Mouse (Mus musculus) cerebellum, adult (tissue): ENCODE results near the gene Asb16.

Source experiments
- ATAC-seq: cut with Nextera tagmentation; 2 replicates; pipeline ENCODE4 v1.9.2; 2017; ENCODE audit warnings: mild to moderate bottlenecking, moderate library complexity, mixed read lengths; ENCODE audit not compliant: insufficient number of reproducible peaks, low FRiP score, low TSS enrichment

The Asb16 gene

DNA sequence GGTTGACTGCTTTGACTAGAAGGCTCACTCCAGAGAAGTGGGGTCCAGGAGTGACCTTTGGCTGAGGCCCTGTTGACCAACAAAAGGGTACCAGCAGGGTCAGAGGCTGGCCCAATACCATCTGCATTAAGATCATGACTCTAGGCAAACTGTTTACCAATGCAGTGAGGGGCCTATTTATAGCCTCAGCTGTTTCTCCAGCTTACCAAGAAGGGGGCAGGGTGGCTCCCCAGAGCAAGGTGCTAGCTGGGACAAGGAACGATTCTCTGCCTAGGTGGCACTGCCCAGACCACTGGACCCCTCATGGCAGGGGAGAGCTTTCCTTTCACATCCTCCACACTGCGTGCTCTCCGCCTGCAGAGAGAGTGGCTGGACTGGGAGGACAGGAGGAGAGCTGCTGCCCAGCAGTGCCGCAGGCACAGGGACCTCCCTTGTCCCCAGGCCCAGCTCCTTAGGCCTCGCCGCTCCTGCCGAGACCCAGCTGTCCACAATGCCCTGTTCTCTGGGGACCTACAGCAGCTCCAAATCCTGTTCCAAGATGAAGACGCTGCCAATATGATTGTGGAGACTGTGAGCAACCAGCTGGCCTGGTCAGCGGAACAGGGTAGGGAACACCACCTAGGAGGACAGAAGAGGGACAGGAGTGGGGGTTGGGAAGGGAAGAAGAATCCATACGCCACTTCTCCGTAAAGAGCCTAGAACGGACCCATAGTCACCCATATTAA, at the start of gene Asb16:
Asb16 (plus strand) TSS at position 224 of the 725 bp plus-strand sequence.
- ATAC-seq, result no peak

DNA sequence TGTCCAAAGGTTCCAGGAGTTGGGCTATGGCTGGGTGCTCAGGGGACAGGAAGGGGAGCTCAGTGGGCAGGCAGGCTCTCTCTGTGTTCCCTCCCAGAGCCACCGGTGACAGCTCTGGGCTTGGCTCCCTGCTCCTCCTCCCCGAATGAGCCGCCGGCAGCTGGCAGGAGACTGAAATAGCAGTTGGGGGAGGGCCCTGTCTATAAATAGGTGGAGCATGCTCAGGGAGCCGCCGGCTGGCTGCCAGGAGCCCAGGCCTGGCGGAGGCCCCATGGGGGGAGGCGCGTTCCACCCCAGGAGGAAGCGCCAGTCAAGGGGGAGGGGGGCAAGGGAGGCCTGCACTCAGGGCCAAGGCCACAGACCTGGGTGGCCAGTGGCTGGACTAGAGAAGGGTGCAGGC, 49.8 kb upstream of the Asb16 start:
- ATAC-seq, result peak; percentile 62; the same call in 1 of the 2 replicates

DNA sequence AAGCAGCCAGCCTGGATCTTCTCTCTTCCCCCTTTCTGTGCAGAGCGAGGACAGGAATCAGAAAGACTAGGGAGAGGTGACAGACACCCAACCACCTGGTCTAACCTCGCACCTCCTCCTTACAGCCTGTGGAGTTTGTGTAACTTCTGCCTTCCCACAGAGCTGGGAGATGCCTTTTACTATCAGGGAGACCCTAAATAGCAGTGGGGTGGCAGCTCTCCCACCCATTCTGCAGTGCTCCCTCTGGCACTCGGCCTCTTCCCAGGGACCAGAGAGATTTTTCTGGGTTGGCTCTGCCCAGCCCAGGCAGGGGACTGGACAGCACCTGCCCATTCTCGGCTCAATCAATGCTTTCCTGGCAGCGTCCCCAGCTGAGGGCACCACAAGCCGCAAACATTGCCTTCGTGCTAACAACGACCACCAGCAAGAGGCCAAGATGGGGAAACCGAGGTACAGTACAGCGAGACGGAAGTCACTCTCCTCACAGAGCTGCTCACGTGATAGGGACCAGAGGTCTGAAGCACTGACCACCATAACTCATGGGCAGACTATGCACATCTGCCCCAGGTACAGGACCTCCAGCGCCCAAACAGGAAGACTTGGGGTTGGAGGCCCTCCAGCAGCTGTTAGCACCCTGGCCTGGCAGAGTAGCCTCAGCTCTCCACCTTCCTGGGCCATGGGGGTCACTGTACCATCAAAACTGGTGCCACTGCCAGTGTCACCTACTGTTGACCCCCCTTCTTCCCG, 49.1 kb upstream of the Asb16 start:
- ATAC-seq, result no peak

DNA sequence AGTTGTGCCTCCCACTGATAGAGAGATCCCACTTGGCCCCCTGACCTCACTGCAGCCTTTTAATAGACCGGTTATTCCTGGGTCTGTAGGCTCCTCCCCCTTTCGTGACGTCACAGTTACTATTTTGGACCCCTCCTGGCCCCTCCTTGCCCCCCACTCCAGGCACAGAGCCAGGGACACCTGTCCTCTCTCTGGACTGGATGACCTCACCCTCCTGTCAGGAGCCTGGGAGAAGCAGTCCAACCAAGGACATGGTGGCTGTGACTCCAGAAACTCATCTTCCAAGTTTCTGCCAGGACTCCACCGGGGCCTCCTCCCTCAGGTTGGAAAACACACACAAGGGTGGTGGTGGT, 48.6 kb upstream of the Asb16 start:
- no peak for ATAC-seq

DNA sequence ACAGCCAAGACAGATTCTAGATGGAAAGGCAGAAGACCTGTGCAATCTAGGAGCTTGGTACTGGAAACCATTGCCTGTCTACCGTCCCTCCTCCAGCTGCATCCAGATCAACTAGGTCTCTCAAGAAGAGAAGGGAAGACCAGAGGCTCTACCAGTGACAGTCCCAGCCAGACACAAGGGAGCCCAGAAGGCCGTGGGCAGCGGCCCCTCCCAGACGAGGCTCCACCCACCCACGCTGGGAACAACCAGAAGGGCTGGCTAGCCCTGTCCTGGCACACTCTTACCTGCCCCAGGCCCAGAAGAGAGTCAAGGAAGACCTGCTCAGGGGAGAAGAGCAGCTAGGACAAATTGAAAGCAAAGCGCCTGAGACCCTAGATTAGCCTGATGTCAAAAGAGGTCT, 48.1 kb upstream of the Asb16 start:
- ATAC-seq, result no peak

DNA sequence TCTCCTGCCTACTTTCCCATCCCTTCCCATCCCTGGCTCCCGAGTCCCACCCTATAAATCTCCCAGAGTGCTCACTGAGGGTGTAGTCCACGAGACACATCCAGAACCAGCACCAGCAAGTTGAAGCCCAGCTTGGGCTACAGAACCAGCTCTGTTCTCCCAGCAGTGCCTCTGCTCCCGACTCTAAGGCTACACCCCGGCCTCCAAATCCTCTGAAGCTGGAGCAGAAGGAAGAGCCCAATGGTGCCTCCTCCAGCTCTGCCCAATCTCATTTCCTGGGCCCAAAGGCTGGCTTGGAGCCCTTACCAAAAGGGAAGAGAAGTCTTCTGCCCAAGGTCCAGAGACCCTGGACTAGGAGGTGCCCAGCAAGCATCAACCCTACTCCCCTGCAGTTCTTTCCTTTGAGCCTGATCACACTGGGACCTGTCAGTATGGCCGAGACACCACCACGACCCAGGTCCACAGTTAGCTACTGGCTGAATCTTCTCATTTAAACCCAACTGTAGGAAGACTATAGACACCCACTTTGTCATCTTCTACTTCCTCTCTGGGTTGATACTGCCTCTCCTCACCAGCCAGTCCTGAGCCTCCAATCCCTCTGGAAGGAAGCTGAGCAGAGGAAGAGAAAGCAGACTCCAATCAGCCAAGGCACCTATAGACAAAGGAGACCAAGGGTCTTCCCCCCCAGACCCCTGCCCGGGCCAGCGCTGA, 47.1 kb upstream of the Asb16 start:
- ATAC-seq, result no peak

DNA sequence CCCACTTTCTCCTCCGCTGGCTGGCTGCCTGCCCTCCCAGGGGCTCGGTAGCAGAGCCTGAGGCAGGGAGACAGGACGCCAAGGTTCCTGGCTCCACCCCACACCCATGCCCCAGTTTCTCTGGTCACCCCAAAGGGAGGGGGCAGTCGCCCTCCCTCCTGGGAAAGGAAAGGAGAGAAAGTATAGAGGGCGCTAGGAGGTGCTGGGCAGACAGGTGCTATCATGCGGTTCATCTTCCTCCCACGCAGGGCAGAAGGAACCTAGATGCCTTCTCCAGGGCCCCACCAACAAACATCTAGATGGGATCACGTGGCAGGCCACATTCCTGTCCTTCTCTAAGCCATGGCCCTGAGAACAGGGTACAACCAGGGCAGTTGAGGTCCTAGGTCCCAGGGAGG, 46.6 kb upstream of the Asb16 start:
- ATAC-seq, result no peak

DNA sequence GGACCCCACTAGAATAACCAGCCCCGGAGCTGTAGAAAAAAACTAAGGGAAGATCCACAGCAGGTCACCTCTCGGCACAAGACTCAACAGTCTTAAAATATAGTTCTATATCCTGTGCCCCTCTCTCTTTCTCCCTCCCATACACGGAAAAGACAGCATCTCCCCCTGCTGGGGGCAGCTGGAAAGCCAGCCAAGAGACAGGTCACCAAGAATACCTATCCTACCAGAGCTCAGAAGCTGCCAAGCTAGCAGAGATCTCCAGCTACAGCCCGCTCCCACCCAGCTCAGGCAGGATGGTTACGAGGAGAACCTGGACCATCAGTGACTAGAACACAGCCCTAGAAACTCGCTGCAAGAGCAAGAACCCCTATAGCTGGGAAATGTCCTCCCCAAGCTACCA, 45.4 kb upstream of the Asb16 start:
- ATAC-seq, result no peak

DNA sequence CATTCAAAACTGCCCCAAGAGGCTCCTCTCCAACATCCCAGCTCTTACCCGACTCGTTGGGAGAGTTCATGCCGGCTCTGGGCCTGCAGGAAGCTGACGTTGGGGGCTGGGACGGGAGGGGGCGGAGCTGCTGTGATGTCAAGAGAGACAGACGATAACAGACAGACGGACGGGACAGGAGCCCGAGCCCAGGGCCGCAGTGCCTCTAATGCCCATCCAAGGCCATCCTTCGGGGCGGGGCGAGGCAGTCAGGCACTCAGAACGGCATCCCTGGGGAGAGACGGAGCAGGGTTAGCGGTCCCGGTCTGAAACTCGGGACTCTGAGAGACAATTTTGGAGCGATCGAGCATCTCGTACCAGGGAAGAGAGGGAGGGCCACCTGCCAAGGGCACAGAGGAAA, 43.9 kb upstream of the Asb16 start:
- ATAC-seq, result no peak

DNA sequence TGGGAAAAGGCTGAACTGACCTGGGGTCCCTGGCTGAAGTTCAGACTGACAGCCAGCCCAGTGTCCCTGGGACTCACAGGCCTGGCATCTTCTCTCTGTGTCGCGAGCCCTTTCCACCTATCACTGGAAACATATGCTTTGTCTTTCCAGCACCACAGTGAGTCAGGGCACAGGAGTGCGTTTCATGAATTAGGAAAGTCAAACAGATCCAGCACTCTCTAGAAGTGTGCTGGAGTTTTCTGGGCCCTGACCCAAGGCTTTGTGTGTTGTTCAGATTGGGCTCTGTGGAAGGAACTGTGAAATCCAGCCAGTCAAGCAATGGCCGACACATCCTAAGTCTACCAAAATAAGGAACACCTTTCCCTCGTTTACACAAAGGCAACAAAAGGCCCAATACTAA, 43.3 kb upstream of the Asb16 start:
- no peak for ATAC-seq

DNA sequence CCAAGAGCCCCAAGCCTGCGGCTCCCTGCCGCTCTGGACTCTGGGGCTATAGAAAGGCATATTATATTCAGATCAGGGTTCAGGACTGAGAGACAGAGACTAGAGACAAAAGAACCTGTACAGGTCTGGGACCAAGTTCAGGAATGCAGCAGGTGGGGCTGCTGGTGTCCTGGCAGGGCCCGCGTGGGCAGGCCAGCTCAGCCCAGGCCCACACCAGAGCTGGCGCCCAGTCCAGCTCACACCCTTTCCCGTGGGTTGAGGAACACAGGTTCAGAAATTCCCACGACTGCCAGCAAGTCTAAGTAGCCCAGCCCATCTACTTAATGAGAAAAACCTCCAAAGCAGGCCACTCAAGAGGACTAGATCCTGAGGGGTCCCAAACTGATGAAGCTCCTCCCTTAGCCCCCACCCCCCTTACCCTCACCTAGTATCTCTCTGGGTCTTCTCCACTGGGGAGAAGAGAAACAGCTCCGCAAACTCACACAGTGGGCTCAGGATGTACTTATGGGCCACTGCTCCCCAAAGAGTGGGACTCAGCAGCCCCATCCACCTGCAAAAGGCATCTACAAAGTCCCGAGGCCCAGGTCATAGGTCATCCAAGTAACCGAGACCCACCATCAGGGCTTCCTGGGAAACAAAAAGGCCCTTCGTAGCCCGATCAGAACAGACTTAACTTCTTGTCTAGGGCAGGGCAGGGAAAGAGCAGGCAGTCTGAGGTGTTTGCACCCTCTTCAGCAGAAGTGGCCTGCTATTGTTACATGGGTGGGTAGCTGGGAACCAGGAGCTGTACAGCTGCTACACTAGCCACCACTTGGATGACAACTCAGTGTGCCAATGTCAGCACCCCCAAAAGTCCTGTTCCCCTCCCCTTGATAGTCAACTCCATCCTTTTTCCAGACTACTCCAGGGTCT, 42.2 kb upstream of the Asb16 start:
- ATAC-seq, result no peak

DNA sequence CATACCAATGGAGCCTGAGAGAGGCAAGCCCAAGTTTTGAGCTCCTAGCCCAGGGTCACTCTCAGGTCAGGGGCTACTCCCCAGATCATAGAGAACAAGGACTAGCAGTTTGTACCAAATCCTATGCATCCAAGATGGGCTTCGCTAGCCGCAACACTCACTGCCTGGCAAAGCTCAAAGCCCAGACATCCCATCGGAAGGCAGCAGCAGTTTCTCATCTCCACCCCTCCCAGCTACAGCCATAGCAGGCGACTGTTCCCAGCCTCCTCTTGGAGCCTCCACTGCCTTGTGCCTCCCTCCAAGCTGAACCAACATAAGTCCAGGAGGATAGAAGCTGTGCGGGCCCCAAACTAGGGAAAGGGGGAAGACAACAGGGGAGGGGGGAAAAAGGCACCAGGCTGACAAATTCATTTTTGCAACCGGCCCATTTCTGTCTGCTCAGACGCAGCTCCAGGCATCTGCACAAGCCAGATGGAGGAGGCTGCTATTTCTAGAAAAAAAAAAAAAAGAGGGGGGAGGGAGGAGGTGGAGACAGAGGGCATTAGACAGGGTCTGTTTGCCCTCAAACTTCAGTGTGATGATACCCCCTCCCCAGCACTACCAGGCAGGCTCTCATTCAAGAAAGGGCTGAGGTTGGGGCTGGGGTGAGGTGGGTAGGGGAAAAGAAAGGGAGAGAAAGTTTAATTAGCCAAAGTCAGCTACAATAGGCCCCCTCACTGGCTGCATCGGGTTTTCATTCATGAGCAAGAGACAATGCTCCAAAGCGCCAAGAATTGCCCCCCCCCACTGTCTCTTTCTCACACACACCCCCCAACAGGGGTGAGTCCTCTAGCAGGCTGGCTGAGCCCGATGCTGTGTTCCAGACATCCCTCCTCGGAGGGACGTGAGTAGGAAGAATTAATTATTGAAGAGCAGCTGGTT, 41.0 kb upstream of the Asb16 start:
- no peak for ATAC-seq

DNA sequence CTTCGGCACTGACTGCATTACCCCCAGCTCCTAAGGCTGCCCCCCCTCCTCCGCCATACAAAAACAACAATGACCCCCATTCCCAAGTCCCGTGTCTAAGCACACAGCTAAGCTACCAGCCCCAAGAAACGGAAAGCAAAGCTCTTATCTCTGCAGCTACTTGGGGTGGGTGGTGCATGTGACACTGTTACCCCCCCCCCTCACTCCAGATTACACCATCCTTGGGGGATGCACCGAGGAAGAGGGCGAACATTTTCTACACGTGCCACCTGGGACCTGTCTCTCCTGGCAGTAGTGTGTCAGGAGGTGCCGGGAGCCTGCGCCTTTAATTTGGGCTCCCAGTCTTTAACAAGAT, 40.4 kb upstream of the Asb16 start:
- ATAC-seq, result no peak

DNA sequence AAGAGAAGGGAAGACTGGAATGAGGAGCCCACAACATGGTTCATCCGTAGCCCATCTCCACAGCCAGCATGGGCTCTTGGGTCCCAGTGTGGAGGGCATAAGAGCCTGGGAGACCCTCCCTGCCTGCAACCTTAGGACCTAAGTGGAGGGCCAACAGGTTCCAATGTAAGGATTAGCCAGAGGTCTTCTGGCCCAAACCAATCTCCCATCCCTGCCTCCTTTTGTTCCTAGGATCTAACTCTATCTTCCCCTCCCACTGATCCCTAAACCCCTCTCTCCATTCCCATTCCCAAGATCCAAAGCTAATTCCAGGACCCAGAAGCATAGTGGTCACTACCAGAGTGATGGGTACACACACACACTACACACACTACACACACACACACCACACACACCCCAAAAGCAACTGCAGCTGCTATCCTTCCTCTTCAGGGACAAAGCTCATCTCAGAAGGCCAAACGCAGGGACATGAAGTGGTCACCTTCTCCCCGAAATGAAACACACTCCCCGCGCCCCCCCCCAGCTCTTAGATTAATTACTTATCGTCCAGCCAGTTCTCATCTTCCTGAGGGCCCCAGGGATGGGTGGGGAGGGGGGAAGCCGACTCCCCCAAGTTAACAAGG, 39.8 kb upstream of the Asb16 start:
- ATAC-seq, result no peak

DNA sequence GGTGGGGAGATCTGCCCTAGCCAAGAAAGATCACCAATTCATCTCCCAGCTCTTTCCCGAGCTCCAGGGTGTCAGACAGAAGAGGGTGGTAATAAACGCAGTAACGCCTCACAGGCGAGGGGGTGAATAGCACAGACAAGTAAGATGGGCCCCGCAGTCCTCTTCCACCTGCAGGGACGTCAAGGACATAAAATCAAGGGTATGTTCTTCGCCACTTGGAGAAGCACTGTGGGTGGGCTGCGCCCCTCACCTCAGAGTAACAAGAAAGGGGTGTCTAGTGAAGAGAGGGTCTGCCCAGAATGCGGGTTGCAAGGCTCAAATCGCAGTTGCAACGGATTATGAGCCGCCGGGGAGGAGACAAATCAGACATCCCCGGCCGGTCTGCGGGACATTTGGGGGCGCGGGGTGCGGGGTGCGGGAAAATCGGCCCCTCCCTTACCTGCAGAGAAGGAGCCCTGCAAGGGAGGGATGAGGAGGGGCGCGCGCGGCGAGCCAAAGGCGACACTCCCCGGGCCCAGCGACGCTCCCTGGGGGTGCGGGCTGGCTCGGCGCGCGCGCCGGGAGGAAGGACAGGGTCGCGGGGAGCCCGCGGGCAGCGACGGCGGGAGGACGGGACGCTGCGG, 39.1 kb upstream of the Asb16 start:
- peak; percentile 11; the same call in 1 of the 2 replicates for ATAC-seq

DNA sequence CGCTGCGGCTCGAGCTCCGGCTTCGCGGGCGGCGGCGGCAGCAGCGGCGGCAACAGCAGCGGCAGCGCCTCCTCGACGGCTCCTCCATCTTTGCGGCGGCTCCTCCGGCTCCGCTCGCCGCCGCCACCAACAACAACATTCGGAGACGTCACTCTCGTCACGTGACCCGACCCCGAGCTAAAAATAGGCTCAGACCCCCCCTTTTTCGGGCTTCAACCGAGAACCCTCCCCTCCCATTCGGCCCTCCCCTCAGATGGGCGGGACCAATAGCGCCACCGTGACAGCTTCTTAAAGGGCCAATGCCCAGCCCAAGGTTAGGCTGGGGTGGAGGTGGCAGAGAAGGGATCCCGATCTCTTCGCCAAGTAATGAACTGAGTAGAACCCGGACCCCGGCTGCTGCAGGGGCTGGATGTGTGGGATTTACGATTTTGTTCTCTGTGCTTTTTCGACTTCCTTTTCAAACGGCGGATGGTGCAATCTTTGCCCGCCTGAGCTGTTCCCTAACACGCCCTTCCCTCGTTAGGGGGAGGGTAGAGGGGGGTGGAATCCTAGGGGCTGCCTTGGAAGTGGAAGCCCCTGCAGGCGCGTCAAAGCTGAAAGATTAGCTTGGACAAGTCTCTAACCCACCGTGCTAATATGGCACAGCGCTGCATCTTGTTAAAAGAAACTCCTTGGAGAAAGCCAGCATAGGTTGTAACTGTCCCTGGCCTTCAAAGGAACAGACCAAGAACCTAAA, 38.4 kb upstream of the Asb16 start, which contains the start of gene Hdac5:
Hdac5 (minus strand) TSS at position 161 of the 736 bp plus-strand sequence.
- peak; percentile 88; the same call in 1 of the 2 replicates for ATAC-seq

DNA sequence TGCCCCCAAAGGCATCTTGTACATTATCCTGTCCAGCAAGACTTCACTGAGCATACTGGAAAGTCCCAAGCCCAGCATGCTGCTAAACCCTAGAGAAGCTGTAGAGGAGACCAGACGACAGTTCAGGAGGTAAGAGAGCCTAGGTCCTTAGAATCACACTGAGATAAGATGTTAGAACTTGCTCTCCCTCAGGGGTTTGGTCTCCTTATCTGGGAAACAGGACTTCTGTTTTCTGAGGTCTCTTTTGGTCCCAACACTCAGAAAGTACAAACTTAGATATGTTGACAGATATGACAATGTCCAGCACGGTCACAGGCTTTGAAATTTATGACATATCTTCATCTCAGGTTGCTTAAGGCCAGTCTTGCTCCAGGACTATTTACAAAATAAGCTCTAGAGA, 32.5 kb upstream of the Asb16 start:
- ATAC-seq, result no peak

DNA sequence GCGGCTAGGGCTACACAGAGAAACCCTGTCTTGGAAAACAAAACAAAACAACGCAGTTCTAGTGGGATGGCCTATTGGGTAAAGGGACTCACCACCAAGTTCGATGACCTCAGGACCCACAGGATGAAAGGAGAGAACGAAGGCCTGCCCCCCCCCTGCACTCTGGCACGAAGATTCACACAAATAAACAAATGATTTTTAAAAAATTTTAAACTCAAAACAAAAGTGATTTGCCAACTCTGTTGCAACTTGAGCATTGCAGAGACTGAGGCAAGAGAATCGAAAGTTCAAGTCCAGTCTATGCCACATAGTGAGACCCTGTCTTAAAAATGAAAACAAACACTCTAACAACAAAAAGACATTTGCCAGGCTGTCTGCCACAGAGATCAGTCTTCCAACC, 27.9 kb upstream of the Asb16 start:
- ATAC-seq, result no peak
